Mouse (Mus musculus): Measurements from ENCODE around the gene Rimklb. TPM values are rescaled to one million over a fixed set of nuclear protein-coding genes. Genes with fewer than 3 reads are reported as not detected.
"Not testable (repeated sequence)": the region's sequence is repeated elsewhere in the genome, so short reads cannot be mapped to it uniquely, and the experiment has no call there.

Rimklb gene
- under 1 TPM in 1 of 2 experiments, not detected in 1; 0.72 TPM for total RNA-seq (2021)

GRCm38 (mm10) chr6:122498661-122499060 lies at the start of gene Rimklb:
Gene Rimklb, minus strand, starts transcription at chr6:122498761.
- intact Hi-C loops (cut with DNase I): no loop called here
- no peak for DNase-seq

DNA sequence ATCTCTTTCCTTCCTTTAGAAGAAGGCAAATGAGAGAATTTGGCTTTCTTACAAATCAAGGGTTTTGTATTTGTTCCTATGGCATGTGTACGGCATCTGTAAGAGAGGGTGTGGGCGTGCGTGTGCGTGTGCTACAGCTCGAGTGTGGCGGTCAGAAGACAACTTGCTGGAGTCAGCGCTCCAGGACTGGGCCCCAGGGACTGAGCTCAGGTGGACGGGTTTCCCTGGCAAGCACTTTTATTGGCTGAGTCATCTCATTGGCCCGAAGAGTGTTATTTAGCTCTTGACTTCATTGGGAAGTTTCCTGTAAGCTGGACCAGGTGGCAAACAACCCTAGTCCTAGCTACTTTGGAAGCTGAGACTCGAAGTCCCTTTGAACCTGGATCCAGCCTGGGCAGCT lies 47.4 kb upstream of the Rimklb start:
- intact Hi-C loops (cut with DNase I): no loop called here
- DNase-seq: no peak

DNA sequence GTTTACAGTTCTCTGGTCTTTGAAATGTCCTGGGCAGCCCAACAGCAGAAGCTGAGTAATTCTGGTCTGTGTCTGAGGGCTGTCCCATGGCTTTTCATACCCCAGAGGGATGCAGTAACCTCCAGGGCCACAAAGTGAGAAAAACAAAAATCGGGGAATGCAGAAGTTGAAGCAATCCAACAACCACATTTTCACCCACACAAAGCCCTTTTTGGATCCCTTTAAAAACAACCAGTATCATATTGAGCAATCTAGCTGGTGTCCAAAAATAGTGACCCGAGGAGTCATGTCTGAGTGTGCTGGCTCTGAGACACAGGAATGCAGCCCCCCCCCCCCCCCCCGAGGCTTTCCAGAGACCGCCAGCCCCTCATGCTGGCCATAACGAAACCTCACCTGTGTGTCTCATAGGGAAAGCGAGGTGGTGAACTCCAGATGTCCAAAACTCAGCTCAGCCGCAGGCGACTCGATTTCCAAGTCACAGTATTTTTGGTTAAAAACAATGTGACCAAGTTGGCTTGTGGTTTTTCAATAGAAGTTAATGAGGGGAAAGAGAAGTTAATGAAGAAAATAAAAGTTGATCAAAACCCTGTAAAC lies 46.8 kb upstream of the Rimklb start:
- intact Hi-C loops (cut with DNase I): no loop called here
- no peak for DNase-seq

- intact Hi-C loops (cut with DNase I): no loop called here
- DNase-seq: no peak
Observed at GRCm38 (mm10) chr6:122544672-122545071, 46.1 kb upstream of the Rimklb start.

GRCm38 (mm10) chr6:122543574-122543973 lies 45.0 kb upstream of the Rimklb start:
- DNase-seq: no peak
- intact Hi-C loops (cut with DNase I): no loop called here

DNA sequence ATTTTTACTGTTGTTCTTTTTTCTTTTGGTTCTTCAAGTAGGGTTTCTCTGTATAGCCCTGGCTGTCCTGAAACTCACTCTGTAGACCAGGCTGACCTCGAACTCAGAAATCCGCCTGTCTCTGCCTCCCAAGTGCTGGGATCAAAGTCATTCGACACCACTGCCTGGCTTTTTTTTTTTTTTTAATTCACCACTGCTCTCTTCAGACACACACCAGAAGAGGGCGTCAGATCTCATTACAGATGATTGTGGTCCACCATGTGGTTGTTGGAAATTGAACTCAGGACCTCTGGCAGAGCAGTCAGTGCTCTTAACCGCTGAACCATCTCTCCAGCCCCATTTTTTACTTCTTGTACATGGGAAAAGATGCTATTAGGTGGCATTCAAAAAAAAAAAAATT lies 43.9 kb upstream of the Rimklb start:
- intact Hi-C loops (cut with DNase I): not testable (repeated sequence)

DNA sequence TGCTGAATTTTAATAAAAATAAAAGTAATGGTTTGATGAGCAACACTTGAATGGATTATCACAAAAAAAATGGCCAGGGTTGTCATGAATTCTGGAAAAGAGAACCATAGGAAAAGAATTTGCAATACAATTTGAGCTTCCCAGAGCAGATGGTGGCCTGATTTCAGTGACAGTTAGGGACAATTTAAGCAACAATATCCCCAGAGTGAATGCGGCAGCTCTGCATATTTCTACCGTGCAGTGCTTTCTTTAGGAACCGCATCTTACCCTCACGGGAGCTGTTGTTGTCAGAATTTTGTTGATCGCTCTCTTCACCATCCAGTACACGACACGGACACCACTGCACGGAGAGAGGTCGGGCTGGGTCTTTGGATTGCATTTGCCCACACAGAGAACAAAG lies 41.0 kb upstream of the Rimklb start:
- intact Hi-C loops (cut with DNase I): no loop called here
- no peak for DNase-seq

More for the DNA sequence above, 43.9 kb upstream of the Rimklb start:
- not testable (repeated sequence) for DNase-seq

GRCm38 (mm10) chr6:122534032-122534431 lies 35.5 kb upstream of the Rimklb start:
- DNase-seq: no peak
- intact Hi-C loops (cut with DNase I): no loop called here

DNA sequence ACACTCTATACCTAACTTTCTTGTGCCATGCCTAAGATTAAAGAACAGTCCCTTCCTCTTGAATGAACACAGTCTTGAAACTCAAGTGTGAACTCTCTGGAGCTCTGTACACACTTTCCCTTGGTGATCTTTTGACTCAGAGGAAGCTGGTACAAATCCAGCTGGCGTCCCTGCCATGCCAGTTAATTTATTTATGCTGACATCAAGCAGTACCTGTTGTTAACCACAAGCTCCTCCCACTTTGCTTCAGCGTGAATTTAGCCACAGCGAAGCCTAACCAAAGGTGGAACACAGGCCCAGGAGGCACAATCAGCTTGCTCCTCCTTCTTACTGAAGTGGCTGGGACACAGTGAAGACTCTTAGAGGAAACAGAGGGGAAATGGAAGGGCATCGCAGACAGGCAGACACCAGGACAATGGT lies 34.3 kb upstream of the Rimklb start:
- no peak for DNase-seq
- intact Hi-C loops (cut with DNase I): no loop called here

DNA sequence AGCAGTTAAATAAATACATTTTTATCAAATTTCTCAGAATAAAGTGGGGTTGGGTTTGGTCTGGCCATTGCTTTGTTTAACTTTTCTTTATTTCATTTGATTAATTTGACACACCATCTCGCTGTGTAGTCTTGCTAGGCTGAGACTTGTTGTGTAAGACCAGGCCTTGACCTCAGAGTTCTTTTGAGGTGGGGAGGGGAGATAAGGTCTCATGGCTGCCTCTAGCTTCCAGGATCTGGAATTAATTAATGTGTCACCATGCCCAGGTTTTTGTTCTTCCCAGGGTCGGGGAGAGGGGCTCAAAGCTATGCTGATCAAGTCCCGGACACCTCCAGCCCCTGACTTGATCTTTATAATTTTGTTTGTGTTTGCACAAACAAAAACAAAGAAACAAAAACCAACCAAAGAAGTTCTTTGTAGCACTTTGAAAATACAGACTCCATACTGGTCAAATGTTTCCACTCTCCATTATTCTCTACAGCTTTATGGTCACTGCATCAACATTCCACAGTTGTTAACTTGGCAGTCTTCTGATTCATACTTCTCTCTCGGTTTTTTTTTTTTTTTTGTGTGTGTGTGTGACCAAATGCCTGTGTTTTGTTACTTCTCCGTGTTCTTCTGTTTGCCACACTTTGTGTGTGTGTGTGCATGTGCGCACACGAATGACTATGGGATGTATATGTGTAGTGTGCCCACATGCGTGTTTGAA lies 33.1 kb upstream of the Rimklb start:
- intact Hi-C loops (cut with DNase I): no loop called here
- no peak for DNase-seq

- intact Hi-C loops (cut with DNase I): no loop called here
- no peak for DNase-seq
Observed at GRCm38 (mm10) chr6:122528136-122528535, 29.6 kb upstream of the Rimklb start.

DNA sequence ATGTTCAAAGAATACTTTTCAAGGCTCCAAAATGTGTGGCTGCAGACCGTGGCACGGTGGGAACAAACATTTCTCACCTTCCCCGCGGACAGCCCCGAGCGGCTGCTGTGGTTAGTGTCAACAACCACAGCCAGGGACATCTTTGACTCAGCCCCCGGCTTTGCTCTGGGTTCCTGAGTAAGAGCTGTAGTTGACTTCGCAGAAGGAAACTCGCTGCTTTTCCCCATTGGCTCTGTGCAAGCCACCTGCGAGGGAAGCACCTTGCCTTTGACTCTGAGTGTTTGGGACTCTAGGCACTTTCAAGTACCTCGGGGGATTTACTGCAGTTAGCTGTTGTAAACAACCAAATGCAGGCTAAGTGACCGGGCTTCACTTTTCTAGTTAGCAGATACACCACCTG lies 29.0 kb upstream of the Rimklb start:
- DNase-seq: no peak
- intact Hi-C loops (cut with DNase I): no loop called here

- intact Hi-C loops (cut with DNase I): no loop called here
- DNase-seq: no peak
Observed at GRCm38 (mm10) chr6:122523289-122523688, 24.7 kb upstream of the Rimklb start.

DNA sequence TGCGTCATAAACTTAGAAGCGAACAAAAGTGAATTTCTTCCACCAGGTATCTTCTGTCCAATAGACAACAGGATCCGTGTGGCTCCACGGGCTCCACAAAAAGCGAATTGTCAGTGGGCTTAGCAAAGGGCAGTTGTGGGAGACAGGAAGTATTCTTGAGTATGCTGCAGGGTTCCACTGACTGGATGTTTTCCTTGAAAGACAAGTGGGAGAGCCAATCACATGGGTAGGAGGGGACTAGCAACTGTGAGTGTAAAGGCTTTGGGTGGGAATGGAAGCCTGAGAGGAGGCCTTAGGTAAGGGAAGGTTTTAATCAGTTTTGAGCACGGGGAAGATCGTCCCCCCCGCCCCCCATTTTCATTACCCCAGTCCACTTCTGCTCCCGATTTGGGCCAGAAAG lies 24.0 kb upstream of the Rimklb start:
- intact Hi-C loops (cut with DNase I): no loop called here
- DNase-seq: no peak

DNA sequence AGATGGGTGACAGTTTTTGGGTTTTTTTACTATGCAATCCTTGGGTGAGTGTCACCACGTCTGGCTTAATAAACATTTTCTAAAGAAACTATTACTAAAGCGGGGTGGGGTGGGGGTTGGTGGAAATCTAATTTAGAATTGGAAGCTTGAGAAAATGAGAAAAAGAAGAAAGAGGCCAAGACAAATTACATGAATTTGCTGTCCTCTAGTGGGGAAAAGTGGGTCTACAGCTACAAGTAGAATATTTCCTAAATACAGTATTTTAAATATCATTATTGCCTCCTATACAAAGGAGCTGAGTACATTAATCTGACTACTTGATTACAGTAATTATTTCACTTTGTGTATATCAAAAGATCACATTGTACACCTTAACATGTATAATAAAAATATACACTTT lies 20.8 kb upstream of the Rimklb start:
- DNase-seq: no peak

DNA sequence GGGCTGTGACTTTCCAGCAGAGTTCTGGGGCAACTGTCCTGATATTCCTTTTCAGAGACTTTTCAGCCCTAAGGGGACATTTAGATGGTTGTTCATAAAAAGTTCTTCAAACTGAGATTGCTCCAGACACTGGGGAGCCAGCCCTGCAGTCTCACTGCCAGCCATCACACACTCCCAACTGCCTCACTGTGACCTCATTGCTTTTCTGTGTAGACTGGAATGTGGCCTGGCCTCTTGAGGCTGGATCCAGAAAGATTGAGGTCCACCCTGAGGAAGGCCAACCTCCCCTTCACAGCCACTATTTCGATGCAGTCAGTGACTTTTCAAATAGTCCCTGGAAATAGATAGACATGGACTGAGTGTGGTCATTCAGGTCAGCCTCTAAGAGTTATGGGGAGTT lies 19.1 kb upstream of the Rimklb start:
- peak; percentile 21 to 28 for DNase-seq
- intact Hi-C loops (cut with DNase I): no loop called here

More for the DNA sequence above, 20.8 kb upstream of the Rimklb start:
- intact Hi-C loops (cut with DNase I): loop anchor here (1.0 kb wide), 2 partner anchors 23 to 117 kb away; no protein-coding TSS in a partner anchor

DNA sequence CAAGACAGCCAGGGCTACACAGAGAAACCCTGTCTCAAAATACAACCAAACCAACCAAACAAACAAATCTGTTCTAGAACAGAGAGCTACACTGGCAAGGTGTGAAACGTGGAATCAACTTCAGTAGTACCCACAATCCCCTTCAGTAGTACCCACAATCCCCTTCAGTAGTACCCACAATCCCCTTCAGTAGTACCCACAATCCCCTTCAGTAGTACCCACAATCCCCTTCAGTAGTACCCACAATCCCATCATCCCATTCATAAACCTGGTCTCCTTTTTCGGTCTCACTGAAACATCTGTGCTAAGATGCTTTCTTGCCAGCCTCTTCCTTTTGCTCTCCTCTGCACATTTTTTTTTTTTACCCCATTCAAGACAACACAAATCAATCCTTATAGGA lies 17.2 kb upstream of the Rimklb start:
- DNase-seq; intact Hi-C loops (cut with DNase I): not testable (repeated sequence)

GRCm38 (mm10) chr6:122514312-122514711 lies 15.8 kb upstream of the Rimklb start:
- DNase-seq: no peak
- intact Hi-C loops (cut with DNase I): no loop called here

GRCm38 (mm10) chr6:122512914-122513878 lies 14.6 kb upstream of the Rimklb start:
- intact Hi-C loops (cut with DNase I): no loop called here
- peak in 1 of 2 experiments; percentile 20 for DNase-seq

DNA sequence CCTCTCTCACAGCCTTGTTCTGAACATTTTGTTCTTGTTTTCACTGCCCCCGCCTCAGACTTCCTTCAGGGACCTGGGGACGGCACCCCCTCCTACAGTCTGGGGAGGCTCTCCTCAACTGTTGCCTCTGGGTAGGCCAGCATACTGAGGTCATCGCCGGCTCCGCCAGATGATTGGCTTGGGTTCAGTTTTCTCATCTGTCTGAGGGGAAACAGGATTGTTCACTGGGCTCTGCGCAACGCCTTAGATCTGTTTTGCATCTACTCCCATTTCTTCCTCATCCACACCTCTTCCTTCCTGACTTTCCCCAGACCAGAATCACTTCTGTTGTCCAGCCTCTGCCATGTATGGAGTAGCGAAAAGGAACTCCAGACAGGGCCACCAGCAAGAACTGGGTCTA lies 9.9 kb upstream of the Rimklb start:
- peak; percentile 73 to 80 for DNase-seq

DNA sequence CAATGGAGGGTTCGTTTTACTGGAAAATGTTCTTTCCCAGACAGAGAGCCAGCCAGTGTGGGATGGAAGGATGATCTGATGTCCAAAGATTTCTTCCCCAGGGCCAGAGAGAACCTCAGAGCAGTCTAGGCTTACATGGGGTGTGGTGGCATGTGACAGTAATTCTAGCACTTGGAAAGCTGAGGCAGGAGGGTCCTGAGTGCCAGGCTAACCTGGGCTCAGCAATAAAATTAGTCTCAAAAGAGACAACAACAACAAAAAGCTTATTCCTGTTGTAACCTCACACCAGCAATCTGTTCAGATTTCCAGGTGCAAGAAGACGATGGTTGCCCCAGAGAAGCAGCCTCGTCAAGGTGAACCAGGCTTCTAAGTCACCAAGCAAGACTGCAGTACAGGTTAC lies 7.0 kb upstream of the Rimklb start, which contains the start of gene Mfap5:
Gene Mfap5, plus strand, starts transcription at position 301 of the 400 bp plus-strand sequence.
- intact Hi-C loops (cut with DNase I): no loop called here
- no peak for DNase-seq

More for the DNA sequence above, 9.9 kb upstream of the Rimklb start:
- intact Hi-C loops (cut with DNase I): no loop called here

All from heart, postnatal 36 days (tissue).